Mouse (Mus musculus): ENCODE results near the gene Timm13. TPM values are rescaled to one million over a fixed set of nuclear protein-coding genes. Genes with fewer than 3 reads are reported as not detected.

Timm13 gene
- total RNA-seq, 2 experiments from 2014 or later, result 145 to 161 TPM

- DNase-seq, result no peak
- intact Hi-C loops (cut with DNase I), result no loop called here
These were observed 33.6 kb upstream of the Timm13 start for GRCm38 (mm10) chr10:80934136-80934985.

DNA sequence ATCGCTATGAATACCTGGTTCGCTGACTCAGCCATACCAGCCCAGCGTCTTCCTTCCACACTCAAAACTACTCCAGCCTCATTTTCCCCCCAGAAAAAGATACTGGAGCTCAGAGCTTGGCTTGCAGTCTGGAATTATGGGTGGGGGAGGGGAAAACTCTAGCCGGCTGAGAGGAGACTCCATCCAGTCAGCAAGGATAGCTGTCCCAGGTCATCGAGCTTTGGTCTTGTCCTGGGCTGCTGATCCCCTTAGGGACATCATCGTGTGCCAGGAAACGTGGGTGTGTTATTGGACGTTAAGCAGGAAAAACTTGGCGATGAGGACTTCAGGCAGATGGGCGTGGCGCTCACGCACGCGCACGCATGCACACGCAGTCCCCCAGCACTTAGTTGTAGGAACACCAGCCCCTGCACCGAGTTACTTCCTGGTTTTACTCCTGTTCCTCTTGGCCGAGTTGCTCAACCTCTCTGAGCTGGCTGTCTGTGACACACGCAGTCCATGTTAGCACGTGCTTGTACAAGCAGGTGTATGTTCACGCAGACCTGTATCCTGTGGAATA lies 32.7 kb upstream of the Timm13 start:
- intact Hi-C loops (cut with DNase I), result no loop called here
- DNase-seq, result peak; percentile 48 to 63

DNA sequence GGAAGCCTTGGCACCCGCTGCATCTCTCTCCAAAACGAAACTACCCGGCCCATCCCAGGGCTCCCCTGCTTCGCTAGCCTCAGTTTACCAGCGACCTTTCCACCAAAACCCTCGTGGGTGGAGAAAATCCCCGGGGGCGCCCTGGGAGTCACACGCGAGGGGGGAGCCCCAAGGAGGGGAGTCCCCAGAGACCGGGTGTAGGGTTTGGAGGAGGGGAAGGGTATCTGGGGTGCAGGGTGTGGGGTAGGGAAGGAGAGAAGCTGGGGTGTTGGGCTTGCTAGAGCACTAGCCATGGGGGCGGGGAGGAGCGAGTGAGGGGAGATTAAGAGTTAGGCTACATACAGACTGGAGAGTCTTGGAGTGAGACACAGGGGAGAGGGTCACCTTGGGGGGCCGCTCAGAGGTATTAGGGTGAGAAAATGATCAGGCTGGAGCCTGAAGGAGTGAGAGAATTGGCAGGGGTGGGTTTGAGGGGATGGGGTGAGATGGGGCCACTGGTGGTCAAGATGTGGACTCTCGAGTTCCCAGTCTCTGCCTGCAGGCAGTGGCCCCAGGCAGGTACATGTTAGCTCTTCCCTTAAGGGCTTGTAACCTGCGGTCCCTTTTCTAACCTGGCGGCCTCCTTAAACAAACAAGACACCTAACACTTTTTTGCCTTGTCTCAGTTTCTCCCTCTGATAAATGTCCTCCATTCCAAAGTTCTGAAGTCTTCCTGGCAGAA lies 32.1 kb upstream of the Timm13 start:
- intact Hi-C loops (cut with DNase I), result no loop called here
- DNase-seq, result no peak

- intact Hi-C loops (cut with DNase I), result no loop called here
- peak in 1 of 2 experiments; percentile 44 for DNase-seq
These were observed 31.4 kb upstream of the Timm13 start for GRCm38 (mm10) chr10:80932206-80932605.

DNA sequence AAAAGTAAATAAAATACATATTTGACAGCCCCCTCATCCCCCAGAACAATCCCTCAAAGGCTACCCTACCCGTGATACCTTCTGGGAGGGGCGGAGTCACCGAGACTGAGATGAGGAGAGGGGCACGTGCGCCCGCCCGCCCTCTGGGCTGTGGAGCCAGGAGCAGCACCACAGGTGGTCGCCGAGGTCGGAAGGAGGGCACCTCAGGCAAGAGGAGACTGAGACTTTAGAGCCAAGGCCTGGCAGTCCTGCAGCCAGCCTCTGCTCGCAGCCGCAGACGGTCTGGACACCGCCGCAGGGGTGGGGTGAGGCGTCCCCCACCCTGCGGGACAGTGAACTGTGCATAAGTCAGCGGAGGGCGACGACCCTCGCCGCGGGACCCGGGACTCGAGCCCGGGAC lies 30.9 kb upstream of the Timm13 start:
- no peak for DNase-seq
- intact Hi-C loops (cut with DNase I), result no loop called here

DNA sequence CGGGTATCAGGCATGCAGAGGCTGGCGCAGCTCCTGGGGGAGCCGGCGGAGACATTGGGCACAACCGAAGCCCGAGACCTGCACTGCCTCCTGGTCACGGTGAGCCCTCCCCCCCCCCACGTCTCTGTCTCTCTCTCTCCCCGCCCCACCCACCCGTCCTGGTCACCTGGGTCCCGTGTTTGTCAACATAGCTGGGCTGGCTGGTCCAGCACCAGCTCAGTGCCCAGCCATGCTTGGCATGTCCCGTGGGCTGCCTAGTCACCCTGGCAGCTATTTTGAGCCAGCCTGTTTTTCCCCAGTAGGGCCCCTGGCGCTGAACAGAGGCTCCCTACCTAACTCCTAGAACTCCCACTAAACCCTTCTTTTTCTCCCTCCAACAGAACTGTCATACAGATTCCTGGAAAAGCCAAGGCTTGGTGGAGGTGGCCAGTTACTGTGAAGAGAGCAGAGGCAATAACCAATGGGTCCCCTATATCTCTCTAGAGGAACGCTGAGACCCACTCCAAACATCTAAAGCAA lies 30.4 kb upstream of the Timm13 start:
- intact Hi-C loops (cut with DNase I), result no loop called here
- peak; percentile 63 to 70 for DNase-seq

DNA sequence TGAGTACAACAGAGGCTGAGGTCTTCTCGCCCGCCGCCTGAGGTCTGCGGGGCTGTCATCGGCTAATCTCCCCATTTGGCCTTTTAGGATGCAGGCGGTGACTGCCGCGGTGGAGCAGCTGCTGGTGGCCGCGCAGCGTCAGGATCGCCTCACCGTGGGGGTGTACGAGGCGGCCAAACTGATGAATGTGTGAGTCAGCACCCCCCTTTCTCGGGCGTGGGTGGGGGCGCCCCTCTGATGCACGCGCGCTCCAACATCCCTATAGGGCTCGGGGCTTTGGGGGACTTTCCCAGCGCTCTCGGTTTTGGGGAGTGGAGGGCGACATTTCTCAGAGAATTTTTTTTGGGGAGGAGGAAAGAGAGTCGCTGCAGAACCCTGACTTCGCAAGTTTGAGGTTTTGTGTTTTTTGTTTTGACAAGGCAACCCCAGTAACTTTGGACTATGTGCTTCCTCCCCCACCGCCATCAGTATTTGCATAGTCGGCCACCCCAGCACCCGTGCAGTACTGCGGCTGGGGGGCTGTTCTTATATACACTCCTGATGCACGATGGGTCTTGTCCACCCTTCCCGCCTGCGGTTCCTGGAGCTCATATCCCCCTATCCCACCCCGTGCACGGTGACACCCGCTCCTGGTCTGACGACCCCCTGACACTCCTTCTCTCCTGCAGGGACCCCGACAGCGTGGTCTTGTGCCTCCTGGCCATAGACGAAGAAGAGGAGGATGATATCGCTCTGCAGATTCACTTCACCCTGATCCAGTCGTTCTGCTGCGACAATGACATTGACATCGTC lies 29.8 kb upstream of the Timm13 start:
- peak; percentile 58 to 61 for DNase-seq
- intact Hi-C loops (cut with DNase I), result no loop called here

- intact Hi-C loops (cut with DNase I), result loop anchor here (2.0 kb wide), 1 partner anchor 65 kb away; no protein-coding TSS in a partner anchor
- DNase-seq, result peak; percentile 98 to 99
These were observed 28.8 kb upstream of the Timm13 start, which contains the start of gene Gadd45b for GRCm38 (mm10) chr10:80929299-80930226. Gene Gadd45b, plus strand, starts transcription at chr10:80930073.

DNA sequence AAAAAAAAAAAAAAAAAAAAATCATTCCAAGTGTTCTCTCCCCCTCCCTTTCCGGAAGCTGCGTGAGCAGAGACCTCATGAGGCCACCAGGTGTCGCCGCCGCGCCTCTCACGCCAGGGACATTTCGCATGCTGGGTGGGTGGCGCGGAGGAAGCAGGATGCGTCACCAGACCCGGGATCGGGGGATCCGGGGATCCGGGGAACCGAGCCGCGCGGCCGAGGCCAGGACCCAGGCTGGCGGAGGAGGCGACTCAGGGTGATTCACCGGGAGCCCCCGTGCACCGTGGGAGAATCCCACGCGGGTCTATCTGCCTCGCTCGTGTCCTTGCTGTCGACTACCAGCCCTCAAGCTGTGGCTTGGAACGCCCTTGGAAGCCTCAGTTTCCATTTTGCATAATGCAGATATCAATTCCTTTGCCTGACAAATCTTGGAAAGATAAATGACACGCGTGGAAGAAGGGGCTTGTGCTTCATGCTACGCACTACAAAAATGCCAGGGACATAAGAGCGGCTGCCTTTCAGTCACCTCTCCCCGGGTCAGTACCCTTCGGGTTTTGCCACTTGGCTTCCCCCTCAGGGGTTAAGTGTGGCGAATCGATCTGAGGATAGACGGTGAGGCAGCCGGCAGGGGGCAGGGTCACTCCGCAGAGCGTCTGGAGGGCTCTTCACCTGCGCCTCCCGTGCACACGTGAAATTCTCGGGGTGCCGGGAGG lies 28.0 kb upstream of the Timm13 start:
- intact Hi-C loops (cut with DNase I), result loop anchor here (1.0 to 2.0 kb wide), 3 partner anchors 27 to 66 kb away; no protein-coding TSS in a partner anchor
- DNase-seq, result peak; percentile 92 to 94

GRCm38 (mm10) chr10:80925472-80925871 lies 24.7 kb upstream of the Timm13 start:
- intact Hi-C loops (cut with DNase I), result no loop called here
- no peak for DNase-seq

DNA sequence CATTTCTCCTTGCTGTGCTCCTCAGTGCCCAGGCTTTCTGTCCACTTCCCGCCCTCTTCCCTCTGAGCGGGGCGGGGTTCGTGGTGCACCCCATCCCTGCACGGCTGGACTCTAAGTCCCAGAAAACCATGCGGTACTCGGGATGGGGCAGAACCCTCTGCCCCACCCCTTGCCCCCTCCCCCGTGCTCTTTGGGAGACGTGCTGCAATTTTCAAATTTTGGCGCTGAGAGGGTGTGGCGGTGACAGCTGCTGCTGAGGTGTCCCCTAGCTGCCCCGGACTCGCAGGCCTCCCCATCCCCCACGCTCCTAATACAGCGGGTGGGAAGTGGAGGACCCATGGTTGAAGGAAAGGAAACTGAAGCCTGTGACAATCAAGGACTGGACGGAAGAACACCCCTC lies 21.2 kb upstream of the Timm13 start:
- peak; percentile 53 to 60 for DNase-seq
- intact Hi-C loops (cut with DNase I), result no loop called here

DNA sequence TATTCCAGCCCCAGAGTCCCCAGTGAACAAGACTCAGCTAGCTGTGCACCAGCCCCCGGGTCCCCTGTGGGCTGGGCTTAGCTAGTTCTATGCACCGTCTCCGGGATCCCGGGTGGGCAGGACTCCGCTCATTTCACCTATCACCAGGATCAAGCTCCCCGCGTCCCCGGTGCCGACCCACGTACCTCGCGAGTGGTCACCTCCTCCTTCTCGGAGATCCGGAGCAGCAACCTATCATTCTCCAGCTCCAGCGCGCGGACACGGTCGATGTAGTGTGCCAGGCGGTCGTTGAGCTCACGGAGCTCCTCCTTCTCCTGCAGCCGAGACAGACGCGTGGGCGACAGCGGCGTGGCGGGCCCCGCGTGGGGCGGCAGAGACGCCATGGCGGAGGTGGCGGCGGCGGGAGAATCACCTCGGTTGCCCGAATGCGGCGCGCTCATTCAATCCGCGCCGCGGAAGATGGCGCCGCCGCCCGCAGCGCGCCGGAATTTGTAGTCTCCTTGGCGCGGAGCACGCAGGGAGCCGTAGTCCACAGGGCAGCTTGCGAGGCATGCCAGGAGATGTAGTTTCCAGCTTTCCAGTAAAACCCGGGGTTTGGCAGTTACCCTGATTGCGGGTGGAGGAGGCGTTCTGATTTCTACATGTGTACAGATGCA lies 17.1 kb upstream of the Timm13 start, which contains the start of gene Lmnb2:
Gene Lmnb2, minus strand, starts transcription at position 467 of the 656 bp plus-strand sequence.
- DNase-seq, result peak; percentile 73 to 81
- intact Hi-C loops (cut with DNase I), result no loop called here

GRCm38 (mm10) chr10:80917336-80917778 lies 16.6 kb upstream of the Timm13 start:
- intact Hi-C loops (cut with DNase I), result no loop called here
- no peak for DNase-seq

DNA sequence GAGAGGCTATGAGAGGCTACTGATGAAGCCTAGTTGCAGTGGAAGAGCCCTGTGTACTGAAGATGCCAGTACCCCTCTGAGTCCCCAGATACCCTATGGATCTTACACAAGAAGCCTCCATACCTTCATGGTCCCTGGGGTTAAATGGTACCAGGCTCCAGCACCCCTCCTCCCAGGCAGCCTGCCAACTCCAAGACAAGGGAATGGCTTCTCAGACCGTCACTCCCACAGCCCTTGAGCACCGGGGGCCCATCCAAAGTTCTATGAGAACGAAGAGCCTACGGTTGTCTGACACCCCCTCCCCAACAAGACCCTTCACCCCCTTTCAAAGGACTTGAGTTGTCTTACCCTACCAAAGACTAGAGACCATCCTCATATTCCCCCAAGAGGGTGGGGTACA lies 15.0 kb upstream of the Timm13 start:
- intact Hi-C loops (cut with DNase I), result no loop called here
- no peak for DNase-seq

DNA sequence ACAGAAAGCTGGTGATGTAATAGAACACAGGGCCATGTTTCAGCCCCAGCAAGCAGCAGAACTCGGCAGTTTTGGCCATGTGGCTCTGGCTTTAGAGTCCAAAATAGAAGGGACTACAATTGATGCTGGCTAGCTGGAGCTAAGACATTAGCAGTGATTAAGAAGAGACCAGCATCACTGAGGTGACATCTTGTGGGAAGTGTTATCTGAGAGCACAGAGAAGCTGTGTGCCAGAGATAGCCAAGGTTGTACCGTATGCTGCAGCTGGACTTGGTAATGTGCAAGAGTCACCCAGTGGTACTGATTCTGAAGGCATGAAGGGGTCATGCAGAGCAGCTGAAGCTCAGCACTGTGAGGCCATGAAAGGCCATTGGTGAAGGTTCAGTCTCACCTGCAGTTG lies 14.5 kb upstream of the Timm13 start:
- intact Hi-C loops (cut with DNase I), result no loop called here
- DNase-seq, result no peak

- intact Hi-C loops (cut with DNase I), result no loop called here
- no peak for DNase-seq
These were observed 13.5 kb upstream of the Timm13 start for GRCm38 (mm10) chr10:80914253-80914656.

DNA sequence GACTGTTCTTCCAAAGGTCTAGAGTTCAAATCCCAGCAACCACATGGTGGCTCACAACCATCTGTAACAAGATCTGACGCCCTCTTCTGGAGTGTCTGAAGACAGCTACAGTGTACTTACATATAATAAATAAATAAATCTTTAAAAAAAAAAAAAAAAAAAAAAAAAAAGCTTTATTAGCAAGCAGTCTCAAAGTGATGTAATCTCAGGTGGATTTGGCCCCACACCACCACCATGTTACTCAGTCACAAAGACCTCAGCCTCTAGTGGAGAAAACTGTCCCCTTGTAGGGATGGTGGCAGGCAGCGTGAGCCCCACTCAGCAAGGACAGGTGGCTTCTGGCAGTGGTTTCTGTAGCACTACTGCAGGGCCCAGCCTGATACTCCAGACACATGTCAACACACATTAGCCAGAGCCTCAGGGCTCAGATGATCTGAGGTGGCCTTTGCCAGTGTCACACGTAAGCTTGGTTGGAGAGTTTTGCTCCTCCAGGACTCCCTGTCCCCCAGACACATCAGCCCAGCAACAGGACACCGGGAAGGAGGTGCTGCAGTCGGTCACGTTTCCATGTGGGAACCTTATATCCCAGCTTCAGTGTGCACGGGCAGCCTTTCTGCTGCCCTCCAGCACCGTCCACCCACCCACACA lies 12.7 kb upstream of the Timm13 start:
- intact Hi-C loops (cut with DNase I), result no loop called here
- DNase-seq, result no peak

Data from heart, postnatal 14 days (tissue).